9 mouse cellular contexts compared by ENCODE assay signal in the genomic region with DNA sequence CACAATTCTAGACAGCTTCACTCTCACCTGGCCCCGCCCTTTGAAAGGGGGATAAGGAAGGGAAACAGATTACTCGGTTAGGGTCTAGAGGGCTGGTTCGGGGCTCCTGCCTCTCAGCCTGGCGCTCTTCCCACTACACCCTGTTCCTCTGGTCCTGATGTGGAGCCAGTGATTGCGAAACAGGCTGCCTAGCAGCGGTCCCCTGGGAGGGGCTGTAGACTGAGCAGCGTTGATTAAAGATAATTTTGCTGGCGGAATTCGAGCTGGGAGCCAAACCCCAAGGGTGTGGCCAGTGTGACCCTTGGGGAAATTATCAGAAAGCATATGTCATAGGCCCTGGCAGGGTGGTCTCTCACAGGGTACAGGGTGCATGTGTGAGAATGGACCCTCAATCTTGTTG. TPM values are rescaled to one million over a fixed set of nuclear protein-coding genes. Genes with fewer than 3 reads are reported as not detected.
A peak's percentile ranks its signal among the peaks of the same experiment; 100 is the strongest.
DNase-seq lines count a peak whose midpoint lies in the region; ATAC-seq and TF ChIP-seq lines count a peak whose summit lies in the region.
"Had no signal": no experiment of that assay in that cellular context is flagged by ENCODE, and none has a peak within 500 bp of the region (broad histone marks: within the 10 kb centered on the region; RNA-seq: fewer than 3 reads in every experiment).

No protein-coding gene starts in this region.

- H3K9ac ChIP-seq in stomach, embryonic 16.5 days (ENCODE audit: low read length): no peak overlapping the region
- H3K9ac ChIP-seq in forebrain, embryonic 12.5 days: no peak overlapping the region
- H3K9ac ChIP-seq: limb, embryonic 15.5 days had no signal

- no peaks in the 10 kb centered on the region for H3K27me3 ChIP-seq in kidney, adult 2 months (replicated peaks; ENCODE audit: control insufficient read depth, insufficient read depth, low read length)
- H3K27me3 ChIP-seq in stomach, embryonic 16.5 days (ENCODE audit: control insufficient read depth, insufficient read depth, low read length): no peaks in the 10 kb centered on the region; the same call in 1 of the 2 replicates
- H3K27me3 ChIP-seq in forebrain, embryonic 12.5 days: no peaks in the 10 kb centered on the region

- no peaks in the 10 kb centered on the region for H3K36me3 ChIP-seq in kidney, adult 2 months (ENCODE audit: control insufficient read depth, insufficient read depth, low read length)
- H3K36me3 ChIP-seq in stomach, embryonic 16.5 days (ENCODE audit: control insufficient read depth, insufficient read depth, low read length): no peaks in the 10 kb centered on the region
- no peaks in the 10 kb centered on the region for H3K36me3 ChIP-seq in forebrain, embryonic 12.5 days (replicated peaks)
- H3K36me3 ChIP-seq: limb, embryonic 15.5 days had no signal

- TF ChIP-seq CTCF in kidney, adult 2 months (conservative IDR thresholded peaks at IDR 0.05; ENCODE audit: insufficient read depth, insufficient read length, low read depth, low read length): no peak
- no peak for TF ChIP-seq CTCF in gastrocnemius, adult 2 months (IDR thresholded peaks at IDR 0.05)

- no peak overlapping the region for H3K27ac ChIP-seq in kidney, adult 2 months (ENCODE audit: insufficient read depth, low read depth, low read length)
- H3K27ac ChIP-seq in gastrocnemius, adult 2 months: peak overlapping the region; percentile 80
- H3K27ac ChIP-seq in stomach, embryonic 16.5 days (ENCODE audit: low read length): no peak overlapping the region
- H3K27ac ChIP-seq in forebrain, embryonic 12.5 days: no peak overlapping the region
- H3K27ac ChIP-seq: limb, embryonic 15.5 days had no signal

- no peak overlapping the region for H3K4me2 ChIP-seq in stomach, embryonic 16.5 days (ENCODE audit: low read depth, low read length)
- H3K4me2 ChIP-seq in forebrain, embryonic 12.5 days: no peak overlapping the region
- H3K4me2 ChIP-seq: limb, embryonic 15.5 days had no signal

- 75% methylated on average over 9 of the region's 9 CpGs for WGBS in kidney, adult 2 months
- WGBS in stomach, embryonic 16.5 days: 60% methylated on average over 9 of the region's 9 CpGs
- WGBS in forebrain, embryonic 12.5 days: 88% methylated on average over 9 of the region's 9 CpGs

- intact Hi-C loops in gastrocnemius, adult 2 months (cut with DNase I): no loop called here

- peak; percentile 66 for DNase-seq in kidney, adult 2 months
- DNase-seq in kidney, adult 9 months: no peak
- peak; percentile 88 for DNase-seq in gastrocnemius, adult 2 months
- peak; percentile 65 for DNase-seq in kidney, postnatal 10 days
- DNase-seq in embryo, embryonic 9.5 days (ENCODE audit: extremely low spot score): no peak

- ATAC-seq in stomach, embryonic 16.5 days (ENCODE audit: insufficient read depth, low FRiP score): peak; percentile 42; the same call in 1 of the 2 replicates
- ATAC-seq in monocyte, adult 5-6 weeks (replicated peaks; ENCODE audit: insufficient number of reproducible peaks, low FRiP score, low TSS enrichment, poor library complexity, severe bottlenecking): no peak
- ATAC-seq in forebrain, embryonic 12.5 days (ENCODE audit: low FRiP score): no peak

- no peak for TF ChIP-seq POLR2A in kidney, adult 2 months (IDR thresholded peaks at IDR 0.05; ENCODE audit: low read depth, low read length)

- no peaks in the 10 kb centered on the region for H3K4me1 ChIP-seq in kidney, adult 2 months (ENCODE audit: control insufficient read depth, insufficient read depth, low read length)
- H3K4me1 ChIP-seq in stomach, embryonic 16.5 days (ENCODE audit: control insufficient read depth, insufficient read depth, low read length): peaks cover 16% of the 10 kb centered on the region
- no peaks in the 10 kb centered on the region for H3K4me1 ChIP-seq in forebrain, embryonic 12.5 days

- no peak overlapping the region for H3K4me3 ChIP-seq in kidney, adult 2 months (ENCODE audit: insufficient read depth, low read depth, low read length)
- no peak overlapping the region for H3K4me3 ChIP-seq in gastrocnemius, adult 2 months
- no peak overlapping the region for H3K4me3 ChIP-seq in stomach, embryonic 16.5 days (replicated peaks; ENCODE audit: low read length)
- H3K4me3 ChIP-seq in forebrain, embryonic 12.5 days (replicated peaks): no peak overlapping the region
- H3K4me3 ChIP-seq: limb, embryonic 15.5 days had no signal

- H3K9me3 ChIP-seq in stomach, embryonic 16.5 days (replicated peaks; ENCODE audit: control insufficient read depth, low read length): no peaks in the 10 kb centered on the region
- 0 out of 2 replicates have a peak, but pooled peaks cover 6% of the 10 kb centered on the region for H3K9me3 ChIP-seq in forebrain, embryonic 12.5 days

RNA-seq across cellular contexts. Expression of gene Ampd3, which starts 59.9 kb away (rescaled TPM):
- polyA plus RNA-seq in kidney, adult 2 months (2012; rRNA removed): 23.4 and 26.4 TPM in 2 replicates
- total RNA-seq in gastrocnemius, adult 2 months (2021): 10 to 100 TPM in 1 of 2 experiments, 1 to 10 TPM in 1; 7.6 to 16.6 TPM
- polyA plus RNA-seq in stomach, embryonic 16.5 days (2015; fragmentation: Nextera tagmentation; extraction: Ambion mirVana): 6.7 and 7.2 TPM in 2 replicates
- total RNA-seq in monocyte, adult 5-6 weeks (2017): 13.4 to 25.6 TPM (median 13.7 TPM) in 3 replicates
- polyA plus RNA-seq in forebrain, embryonic 12.5 days (2016; fragmentation: Nextera tagmentation; extraction: Ambion mirVana): 0.94 and 1.2 TPM in 2 replicates

Comparison
In these comparisons a context has a peak if more than half of its experiments do, and no peak if none do; other contexts are left out.
1. DNase-seq: peak in kidney, adult 2 months (single experiment), gastrocnemius, adult 2 months (single experiment) and kidney, postnatal 10 days (single experiment); none in kidney, adult 9 months (single experiment) and embryo, embryonic 9.5 days (single experiment).